ENCODE assay signal across 1 mouse cellular context in the genomic region with DNA sequence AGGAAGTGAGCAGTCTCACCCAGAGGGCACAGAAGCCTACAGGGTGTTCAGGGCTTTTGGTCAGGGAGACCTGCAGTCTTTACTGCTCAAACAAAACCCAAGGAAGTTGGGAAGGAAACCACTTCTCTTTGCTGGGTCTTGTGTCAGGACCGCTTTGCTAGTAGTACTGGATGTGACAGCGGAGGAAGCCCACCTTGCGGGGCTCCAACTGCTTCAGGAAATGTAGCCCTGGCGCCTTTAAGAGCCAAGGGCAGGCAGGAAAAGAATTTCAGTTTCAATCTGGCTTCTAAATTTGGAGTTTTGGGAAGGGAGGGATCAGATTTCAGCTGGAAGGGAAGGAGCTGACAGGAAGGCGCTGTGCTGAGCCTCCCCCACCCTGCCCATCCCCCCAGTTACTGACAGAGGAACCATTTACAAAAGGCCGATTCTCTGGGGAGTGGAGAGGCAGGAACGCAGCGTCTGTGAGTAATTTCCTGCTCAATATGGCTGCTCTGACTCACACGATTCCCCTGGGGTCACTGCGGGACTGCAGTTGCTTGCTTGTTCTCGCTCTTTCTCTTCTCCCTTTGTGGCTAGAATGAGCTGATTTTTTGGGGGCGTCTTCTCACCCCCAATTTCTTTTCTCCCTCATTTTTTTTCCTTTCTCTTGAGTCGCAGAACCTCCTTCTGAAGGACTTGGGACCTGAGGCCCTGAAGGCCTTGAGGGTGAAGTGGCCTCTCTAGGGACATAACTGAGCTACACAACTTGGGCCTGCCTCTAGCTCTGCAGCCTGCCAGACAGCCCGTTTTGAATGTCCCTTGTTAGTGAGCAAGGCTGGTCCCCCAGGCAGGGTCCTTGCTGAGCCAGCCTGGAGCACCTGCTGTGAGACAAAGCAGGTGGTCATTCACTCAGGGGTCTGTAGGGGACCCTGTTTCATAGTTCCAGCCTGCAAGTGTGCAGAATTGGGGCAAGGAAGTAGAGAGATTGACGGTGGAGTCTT.
A peak's percentile ranks its signal among the peaks of the same experiment; 100 is the strongest.
TF ChIP-seq lines count a peak whose summit lies in the region.

No protein-coding gene starts in this region.

TF ChIP-seq in CH12.LX, 34 proteins besides CTCF, POLR2A, EP300 and RAD21 (continued from another document):
- TF ChIP-seq NELFE (IDR thresholded peaks at IDR 0.05; ENCODE audit: low read depth, low read length), result peak; percentile 53; the same call in 1 of the 2 replicates
- peak; percentile 81 for TF ChIP-seq BHLHE40 (IDR thresholded peaks at IDR 0.05; ENCODE audit: low read depth, low read length)
- TF ChIP-seq MAX (IDR thresholded peaks at IDR 0.05; ENCODE audit: low read length), result peak; percentile 74
- TF ChIP-seq SIN3A (IDR thresholded peaks at IDR 0.05; ENCODE audit: low read length), result peak; percentile 94
- TF ChIP-seq HCFC1 (IDR thresholded peaks at IDR 0.05; ENCODE audit: low read depth, low read length), result peak; percentile 85
- TF ChIP-seq TBP (conservative IDR thresholded peaks at IDR 0.05; ENCODE audit: low read depth, low read length), result 0 out of 2 replicates have a peak, but pooled peaks have one; percentile 47
- TF ChIP-seq RCOR1 (conservative IDR thresholded peaks at IDR 0.05; ENCODE audit: low read depth, low read length), result peak; percentile 93; the same call in 1 of the 2 replicates
- TF ChIP-seq ZMIZ1 (IDR thresholded peaks at IDR 0.05; ENCODE audit: low read depth, low read length), result peak; percentile 73; the same call in 1 of the 2 replicates
- TF ChIP-seq GABPA (IDR thresholded peaks at IDR 0.05; ENCODE audit: insufficient replicate concordance, low read depth, low read length), result no peak; the same call in 1 of the 2 replicates
- peak; percentile 68 for TF ChIP-seq ZNF384 (IDR thresholded peaks at IDR 0.05; ENCODE audit: low read depth, low read length)
- peak; percentile 85 for TF ChIP-seq JUN (IDR thresholded peaks at IDR 0.05; ENCODE audit: insufficient read depth, low read depth, low read length)
- TF ChIP-seq USF1 (IDR thresholded peaks at IDR 0.05; ENCODE audit: low read depth, low read length), result no peak
- TF ChIP-seq MXI1 (IDR thresholded peaks at IDR 0.05; ENCODE audit: low read depth, low read length), result peak; percentile 82
- TF ChIP-seq MAZ (IDR thresholded peaks at IDR 0.05; ENCODE audit: low read depth, low read length), result peak; percentile 93
- peak; percentile 91; the same call in 1 of the 2 replicates for TF ChIP-seq TCF12 (IDR thresholded peaks at IDR 0.05; ENCODE audit: low read depth, low read length)
- no peak for TF ChIP-seq ZC3H11A (IDR thresholded peaks at IDR 0.05; ENCODE audit: low read depth, low read length)
- TF ChIP-seq MYC (IDR thresholded peaks at IDR 0.05; ENCODE audit: low read depth, low read length), result peak; percentile 66; the same call in 1 of the 2 replicates
- no peak for TF ChIP-seq POLR2AphosphoS2 (IDR thresholded peaks at IDR 0.05; ENCODE audit: low read depth, low read length)
- no peak for TF ChIP-seq CHD1 (IDR thresholded peaks at IDR 0.05; ENCODE audit: low read depth, low read length)
- TF ChIP-seq IRF4 (IDR thresholded peaks at IDR 0.05; ENCODE audit: low read depth, low read length), result peak; percentile 96
- peak; percentile 58; the same call in 1 of the 2 replicates for TF ChIP-seq E2F4 (IDR thresholded peaks at IDR 0.05; ENCODE audit: insufficient replicate concordance, low read depth, low read length)
- TF ChIP-seq CHD2 (IDR thresholded peaks at IDR 0.05; ENCODE audit: low read length), result peak; percentile 99
- TF ChIP-seq NRF1 (IDR thresholded peaks at IDR 0.05; ENCODE audit: low read depth, low read length), result peak; percentile 59
- TF ChIP-seq MAFK (IDR thresholded peaks at IDR 0.05; ENCODE audit: insufficient replicate concordance, low read length), result no peak; the same call in 1 of the 2 replicates
- TF ChIP-seq ELF1 (IDR thresholded peaks at IDR 0.05; ENCODE audit: low read depth, low read length), result peak; percentile 74
- peak; percentile 43 for TF ChIP-seq SMC3 (IDR thresholded peaks at IDR 0.05; ENCODE audit: low read depth, low read length)
- peak; percentile 95 for TF ChIP-seq ETS1 (conservative IDR thresholded peaks at IDR 0.05; ENCODE audit: low read depth, low read length)
- TF ChIP-seq UBTF (IDR thresholded peaks at IDR 0.05; ENCODE audit: low read depth, low read length), result no peak; the same call in 1 of the 2 replicates
- TF ChIP-seq JUND (conservative IDR thresholded peaks at IDR 0.05; ENCODE audit: low read depth, low read length), result peak; percentile 90
- TF ChIP-seq USF2 (conservative IDR thresholded peaks at IDR 0.05; ENCODE audit: low read depth, low read length), result no peak
- peak; percentile 93 for TF ChIP-seq KAT2A (IDR thresholded peaks at IDR 0.05; ENCODE audit: insufficient replicate concordance, low read length)
TF ChIP-seq in CH12.LX: peak in this region for 24.
